Mouse (Mus musculus) adrenal gland (tissue): ENCODE measurements at regions not wholly inside any gene's neighbourhood (a gene's known extent, or its start where the extent isn't known, plus 50 kb on each side); places are given as distances from the start of the nearest gene placed in this dataset.

ENCODE experiments used
- intact Hi-C: fragments of 180-260 bp; cut with DNase I; formaldehyde crosslinking; loops from one replicate; pipeline ENCODE4 v1.15.1; 2025

GRCm38 (mm10) chr7:77988177-77988576 lies 749.6 kb downstream of the Ntrk3 start:
- intact Hi-C loops: no loop called here

GRCm38 (mm10) chr7:77966658-77967057 lies 771.2 kb downstream of the Ntrk3 start:
- intact Hi-C loops: no loop called here

GRCm38 (mm10) chr7:77933366-77933765 lies 804.4 kb downstream of the Ntrk3 start:
- intact Hi-C loops: no loop called here

- intact Hi-C loops: no loop called here
Measured at GRCm38 (mm10) chr7:77928479-77929467, 809.0 kb downstream of the Ntrk3 start.

GRCm38 (mm10) chr7:77899231-77899630 lies 838.6 kb downstream of the Ntrk3 start:
- intact Hi-C loops: no loop called here

- intact Hi-C loops: no loop called here
Measured at GRCm38 (mm10) chr7:77888543-77888942, 849.3 kb downstream of the Ntrk3 start.

- intact Hi-C loops: no loop called here
Measured at GRCm38 (mm10) chr7:77882605-77883354, 855.0 kb downstream of the Ntrk3 start.

GRCm38 (mm10) chr7:77867518-77867917 lies 870.3 kb downstream of the Ntrk3 start:
- intact Hi-C loops: no loop called here

GRCm38 (mm10) chr7:77861841-77862240 lies 876.0 kb downstream of the Ntrk3 start:
- intact Hi-C loops: no loop called here

- intact Hi-C loops: no loop called here
Measured at GRCm38 (mm10) chr7:77858436-77858835, 879.4 kb downstream of the Ntrk3 start.

- intact Hi-C loops: no loop called here
Measured at GRCm38 (mm10) chr7:77857979-77858378, 879.8 kb downstream of the Ntrk3 start.

GRCm38 (mm10) chr7:77855653-77856239 lies 882.1 kb downstream of the Ntrk3 start:
- intact Hi-C loops: no loop called here

GRCm38 (mm10) chr7:77855077-77855476 lies 882.7 kb downstream of the Ntrk3 start:
- intact Hi-C loops: no loop called here

- intact Hi-C loops: no loop called here
Measured at GRCm38 (mm10) chr7:77824261-77824959, 913.4 kb downstream of the Ntrk3 start.

GRCm38 (mm10) chr7:77812052-77812903 lies 925.5 kb downstream of the Ntrk3 start:
- intact Hi-C loops: no loop called here

- intact Hi-C loops: no loop called here
Measured at GRCm38 (mm10) chr7:77786801-77787200, 951.0 kb downstream of the Ntrk3 start.

- intact Hi-C loops: no loop called here
Measured at GRCm38 (mm10) chr7:77771711-77772449, 965.9 kb downstream of the Ntrk3 start.

- intact Hi-C loops: no loop called here
Measured at GRCm38 (mm10) chr7:77738996-77739765, 998.6 kb downstream of the Ntrk3 start.
